Mouse (Mus musculus): ENCODE results near the gene Mrpl39.

The Mrpl39 gene

DNA sequence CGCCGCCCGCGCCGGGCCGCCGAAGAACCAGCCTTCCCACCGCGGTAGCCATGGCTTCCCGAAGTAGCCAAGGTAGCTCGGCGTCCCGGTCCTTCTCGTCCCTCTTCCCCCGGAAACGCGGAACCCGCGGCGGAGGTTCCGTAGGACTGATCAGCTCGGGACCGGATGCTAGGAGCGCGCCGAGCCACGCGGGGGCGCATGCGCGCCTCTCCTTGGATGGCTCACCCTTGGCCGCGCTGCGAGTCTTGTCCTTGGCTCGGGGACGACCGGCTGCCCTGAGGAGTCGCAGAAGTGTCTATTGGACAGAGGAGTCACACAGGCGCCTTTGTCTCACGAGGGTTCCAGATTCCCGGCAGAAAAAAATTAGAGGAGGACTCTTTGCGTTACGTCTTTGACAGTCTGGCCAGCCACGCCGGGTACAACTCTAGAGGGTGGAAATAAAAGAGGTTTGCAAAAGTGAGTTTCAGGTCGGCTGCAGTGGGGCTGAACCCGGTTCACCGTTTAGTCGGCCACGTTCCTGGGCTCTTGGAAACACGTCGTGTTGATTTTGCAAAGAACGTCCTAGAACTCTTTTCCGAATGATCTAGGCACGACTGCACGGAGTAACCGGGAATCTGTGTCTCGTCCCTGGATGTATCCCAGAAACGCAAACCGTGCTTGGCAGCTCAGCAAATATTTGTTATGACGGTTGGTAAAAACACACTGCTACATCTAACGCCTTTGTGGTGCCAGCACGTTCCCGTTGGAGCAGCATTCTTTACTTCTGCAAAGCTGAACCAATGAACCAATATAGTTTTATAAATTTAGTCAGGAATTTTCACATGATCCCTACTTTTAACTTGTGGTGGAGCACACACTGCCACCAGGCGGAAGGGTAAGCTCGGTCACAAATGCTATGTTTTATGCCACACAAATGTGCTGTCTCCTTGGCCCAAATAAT is at the start of gene Mrpl39:
Mrpl39 (minus strand) TSS at position 577 of the 940 bp plus-strand sequence.
- peak; percentile 99 for DNase-seq (ENCODE audit: low spot score in 2 of 2)

GRCm38 (mm10) chr16:84784966-84785365 is 49.4 kb upstream of the Mrpl39 start:
- DNase-seq (ENCODE audit: low spot score in 2 of 2): no peak

DNA sequence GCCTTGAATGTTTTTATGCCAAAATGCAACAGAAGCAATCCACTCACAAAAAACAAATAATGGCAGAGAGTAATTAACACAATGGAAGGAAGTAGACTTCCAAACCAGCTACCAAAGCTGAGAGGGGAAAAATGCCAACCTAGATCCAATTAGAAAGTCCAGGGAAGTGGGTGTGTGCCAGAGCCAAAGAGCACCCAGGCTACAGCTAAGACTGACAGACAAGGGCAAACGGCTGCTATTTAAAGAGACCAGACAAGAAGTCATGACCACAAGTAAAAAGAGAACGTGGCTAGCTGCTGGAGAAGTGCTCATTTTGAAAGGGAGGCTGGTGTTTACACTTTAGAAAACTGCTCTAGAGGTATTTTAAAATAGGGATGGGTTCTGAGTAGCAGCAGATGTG is 47.7 kb upstream of the Mrpl39 start:
- no peak for DNase-seq (ENCODE audit: low spot score in 2 of 2)

GRCm38 (mm10) chr16:84779718-84780117 is 44.2 kb upstream of the Mrpl39 start:
- DNase-seq (ENCODE audit: low spot score in 2 of 2): no peak

DNA sequence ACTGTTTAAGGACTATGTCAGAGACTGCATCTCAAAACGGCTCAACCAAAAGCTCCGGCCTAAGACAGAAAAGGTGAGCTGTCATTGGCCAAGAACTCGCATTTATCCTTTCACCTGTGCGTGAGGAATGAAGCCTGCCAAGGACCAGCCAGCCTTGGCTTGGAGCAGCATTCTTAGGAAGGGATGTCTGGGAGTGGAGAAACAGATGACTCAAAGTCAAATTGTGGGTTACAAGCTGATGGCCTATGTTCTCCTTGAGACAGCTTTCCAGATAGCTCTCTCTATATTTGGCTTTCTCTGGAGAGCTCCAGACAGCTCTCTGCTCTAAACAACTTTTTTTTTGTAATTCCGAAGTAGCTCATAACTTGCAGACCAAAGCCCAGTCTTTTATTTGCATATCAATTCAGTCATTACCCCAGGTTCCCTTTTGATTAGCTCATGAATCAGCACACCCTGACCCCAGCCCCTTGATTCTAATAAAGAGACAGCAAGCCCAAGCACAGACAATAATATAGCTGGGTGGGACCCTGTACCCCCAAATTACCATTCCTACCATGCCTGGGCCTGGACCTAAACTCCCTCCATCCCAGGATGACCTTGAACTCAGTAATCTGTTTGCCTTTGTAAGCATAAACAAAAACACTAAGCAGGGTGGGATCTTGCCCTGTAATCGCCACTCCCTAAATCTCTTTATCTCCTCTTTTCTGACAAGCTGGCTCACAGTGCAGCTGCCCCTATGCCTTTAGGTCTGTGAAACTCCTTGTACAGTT is 43.5 kb upstream of the Mrpl39 start:
- DNase-seq (ENCODE audit: low spot score in 2 of 2): no peak

- no peak for DNase-seq (ENCODE audit: low spot score in 2 of 2)
These were observed 42.9 kb upstream of the Mrpl39 start for GRCm38 (mm10) chr16:84778431-84778830.

GRCm38 (mm10) chr16:84776089-84776784 is 40.7 kb upstream of the Mrpl39 start:
- no peak for DNase-seq (ENCODE audit: low spot score in 2 of 2)

GRCm38 (mm10) chr16:84775356-84775755 is 39.8 kb upstream of the Mrpl39 start:
- no peak for DNase-seq (ENCODE audit: low spot score in 2 of 2)

DNA sequence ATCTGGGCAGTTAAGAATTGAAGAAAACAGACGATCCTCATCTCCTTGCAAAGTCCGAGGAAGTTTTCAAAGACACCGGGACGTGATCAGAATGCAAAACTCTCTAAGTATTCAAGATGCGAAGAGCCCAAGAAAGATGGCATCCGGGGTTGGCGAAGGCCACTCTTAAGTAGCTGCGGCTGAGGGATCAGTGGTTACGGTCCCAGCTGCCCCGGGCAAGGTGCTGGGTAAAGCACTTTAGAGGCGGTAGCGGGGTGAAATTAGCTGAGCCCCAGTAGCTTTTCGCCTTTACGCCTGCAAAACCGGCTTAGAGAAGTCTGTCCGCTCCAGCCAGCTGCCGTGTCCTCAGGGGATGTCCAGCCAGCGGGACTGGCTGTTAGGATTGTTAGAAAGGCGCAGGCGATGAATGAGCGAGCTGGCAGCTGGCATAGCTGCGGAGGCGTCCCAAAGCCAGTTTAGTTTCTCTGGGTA is 39.3 kb upstream of the Mrpl39 start:
- DNase-seq (ENCODE audit: low spot score in 2 of 2): peak; percentile 65 to 81

- DNase-seq (ENCODE audit: low spot score in 2 of 2): peak; percentile 44 to 56
These were observed 38.6 kb upstream of the Mrpl39 start, which contains the start of gene Jam2 for GRCm38 (mm10) chr16:84774003-84774703. Jam2 (plus strand) TSS chr16:84774123.

- no peak for DNase-seq (ENCODE audit: low spot score in 2 of 2)
These were observed 37.8 kb upstream of the Mrpl39 start for GRCm38 (mm10) chr16:84773268-84773861.

DNA sequence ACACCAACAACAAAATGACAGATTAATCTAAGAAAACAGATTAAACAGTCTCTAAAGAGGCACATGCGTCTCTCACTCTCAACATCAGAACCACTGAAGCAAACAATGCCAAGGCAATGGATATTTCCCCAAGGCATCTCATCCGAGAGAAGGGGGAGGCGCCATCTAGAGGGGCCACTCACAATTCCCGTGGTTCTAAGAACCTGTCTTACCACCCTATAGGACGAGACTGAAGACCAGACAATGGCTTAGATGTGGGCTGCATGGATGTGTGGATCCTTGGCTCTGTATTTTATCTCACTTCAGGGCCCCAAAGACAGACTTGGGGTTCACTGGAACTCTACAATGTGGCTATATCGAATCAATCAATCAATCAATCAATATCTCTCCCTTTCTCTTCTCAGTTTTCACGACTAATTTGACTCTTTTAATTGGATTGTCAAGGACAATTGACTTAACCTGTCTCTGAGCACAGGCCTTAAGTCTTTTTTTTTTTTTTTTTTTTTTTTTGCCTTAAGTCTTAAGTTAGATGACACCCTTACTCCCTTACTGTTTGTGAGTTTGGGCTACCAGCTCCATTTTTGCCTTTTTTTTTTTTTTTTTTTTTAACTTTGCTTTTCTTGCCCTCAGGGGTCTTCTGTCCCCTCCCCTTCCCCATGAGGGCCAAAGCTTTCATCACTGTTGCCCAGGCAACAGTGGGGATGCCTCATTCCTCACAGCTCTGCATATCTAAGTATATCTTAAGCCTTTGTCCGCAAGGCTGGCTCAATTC is 37.1 kb upstream of the Mrpl39 start:
- DNase-seq (ENCODE audit: low spot score in 2 of 2): no peak

- DNase-seq (ENCODE audit: low spot score in 2 of 2): no peak
These were observed 35.9 kb upstream of the Mrpl39 start for GRCm38 (mm10) chr16:84771461-84771860.

DNA sequence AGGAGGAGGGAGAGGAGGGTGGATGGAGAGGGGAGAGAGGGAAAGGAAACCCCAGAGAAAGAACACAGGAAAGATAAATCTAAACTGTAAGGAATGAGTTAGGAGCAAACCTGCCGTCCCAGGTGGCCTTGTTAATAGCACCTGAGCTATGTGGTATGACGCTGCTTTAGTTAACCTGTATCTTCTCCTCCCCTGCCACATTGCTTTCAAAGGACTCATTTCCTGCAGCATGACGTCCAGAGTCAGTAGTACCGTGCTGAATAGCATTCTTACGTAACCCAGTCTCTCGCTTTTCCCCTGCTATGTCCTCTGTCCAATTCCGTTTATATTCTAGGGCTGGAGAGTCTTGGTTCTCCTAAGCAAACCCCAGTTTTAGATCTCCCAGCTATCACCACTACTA is 35.3 kb upstream of the Mrpl39 start:
- DNase-seq (ENCODE audit: low spot score in 2 of 2): no peak

DNA sequence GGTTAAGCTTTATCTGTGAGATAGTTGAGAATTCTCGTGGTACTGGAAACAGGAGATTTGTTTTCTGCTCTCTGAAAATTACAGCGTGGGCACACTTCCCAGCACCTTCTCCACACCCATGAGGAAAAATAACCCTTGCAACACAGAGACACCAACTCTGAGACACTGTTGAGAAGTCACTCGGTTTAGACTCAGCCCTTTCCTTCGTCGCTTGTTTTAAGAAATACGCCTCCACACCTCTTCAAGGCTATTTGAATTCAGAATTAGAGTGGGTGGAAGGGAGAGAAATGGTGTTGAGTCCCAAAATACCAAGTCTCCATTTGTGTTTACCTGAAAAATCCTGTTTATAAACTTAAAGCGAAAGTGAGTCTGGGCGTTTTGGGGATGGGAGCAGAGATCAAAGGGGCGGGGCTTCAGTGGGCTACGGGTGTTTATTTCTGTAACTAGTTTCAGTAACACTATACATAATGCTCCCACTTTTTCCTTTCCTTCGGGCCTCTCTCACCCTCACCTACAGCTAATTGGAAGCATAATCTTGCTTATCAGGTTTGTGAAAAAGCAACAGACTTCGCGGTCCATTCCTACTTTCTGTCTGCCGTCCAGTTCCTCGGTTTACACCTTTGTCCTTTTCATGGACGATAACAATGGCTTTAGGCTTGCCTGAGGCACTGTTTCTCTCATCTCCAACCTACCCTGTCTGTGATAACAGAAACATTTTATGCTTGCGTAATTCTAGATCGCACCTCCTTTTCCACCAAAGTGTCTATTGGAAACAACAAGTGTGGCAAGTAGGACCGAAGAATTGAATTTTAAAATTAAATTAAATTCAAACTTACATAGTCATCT is 34.3 kb upstream of the Mrpl39 start:
- peak in 1 of 2 experiments; percentile 20 for DNase-seq (ENCODE audit: low spot score in 2 of 2)

DNA sequence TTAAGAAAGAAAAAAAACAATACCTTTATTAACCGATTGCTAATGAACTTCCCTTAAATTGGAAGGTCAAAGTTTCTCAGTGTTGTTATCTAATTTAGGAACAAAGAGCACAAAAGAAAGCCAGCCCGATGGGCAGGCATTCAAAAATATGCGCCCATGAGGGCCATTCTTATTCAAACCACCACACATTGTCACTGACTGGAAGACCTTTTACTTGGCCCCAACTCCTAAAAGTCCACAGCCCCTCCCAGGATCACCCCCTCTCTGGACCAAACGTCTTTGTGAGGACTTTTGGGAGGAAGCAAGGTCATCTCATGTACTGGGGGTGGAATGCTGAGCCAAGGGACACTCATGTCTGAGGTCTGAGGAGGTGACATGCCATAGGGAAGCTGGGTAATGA is 33.6 kb upstream of the Mrpl39 start:
- DNase-seq (ENCODE audit: low spot score in 2 of 2): no peak

DNA sequence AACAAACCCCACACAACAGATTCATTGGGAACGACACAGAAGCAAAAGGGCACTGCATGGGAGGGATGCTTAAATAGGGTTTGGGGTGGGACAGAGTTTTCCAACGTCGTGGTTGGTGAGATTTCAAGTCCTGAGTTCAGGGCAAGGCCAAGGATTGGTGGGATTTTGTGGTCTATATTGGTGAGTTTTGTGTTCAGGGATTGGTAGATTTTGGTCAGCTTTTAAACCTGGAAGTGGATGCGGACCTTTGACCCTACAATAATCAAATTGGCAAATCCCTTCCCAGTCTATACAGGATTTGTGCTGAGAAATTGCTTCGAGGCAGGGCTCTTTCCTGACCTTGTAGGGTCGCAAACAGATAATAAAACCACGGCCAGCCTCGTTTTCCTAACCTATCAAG is 32.4 kb upstream of the Mrpl39 start:
- no peak for DNase-seq (ENCODE audit: low spot score in 2 of 2)

DNA sequence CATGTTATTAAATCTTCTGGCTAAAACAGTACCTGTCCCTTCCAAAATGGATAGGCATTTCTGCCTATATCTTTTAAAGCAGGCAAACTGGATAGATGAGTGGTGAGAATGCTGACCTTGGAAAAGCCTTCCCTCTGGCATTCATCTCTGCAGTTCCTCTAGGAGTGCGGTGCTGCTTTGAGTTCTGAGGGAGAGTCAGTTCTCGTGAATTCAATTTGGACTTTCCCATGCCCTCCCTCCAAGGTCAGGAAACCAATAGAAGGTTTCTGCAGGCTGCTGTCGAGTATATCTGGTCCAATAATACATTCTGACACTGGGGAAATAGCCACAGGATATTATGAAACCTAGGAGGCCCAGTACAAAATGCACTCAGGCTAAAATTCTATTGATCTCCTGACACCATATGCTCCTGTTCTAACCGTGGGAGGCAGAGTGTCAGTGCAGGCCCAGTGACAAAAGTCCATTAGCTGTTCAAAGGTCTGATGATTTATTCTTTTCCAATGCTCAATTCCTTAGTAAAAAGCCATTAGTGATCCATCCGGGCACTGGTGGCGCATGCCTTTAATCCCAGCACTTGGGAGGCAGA is 10.3 kb upstream of the Mrpl39 start:
- DNase-seq (ENCODE audit: low spot score in 2 of 2): no peak

All from frontal cortex, postnatal 36 days (tissue).